Mouse (Mus musculus): ENCODE measurements around the gene Rpgrip1. TPM values are rescaled to one million over a fixed set of nuclear protein-coding genes. Genes with fewer than 3 reads are reported as not detected.

Gene Rpgrip1
- polyA plus RNA-seq, 1 experiment from 2014 or later, result 116 TPM

DNA sequence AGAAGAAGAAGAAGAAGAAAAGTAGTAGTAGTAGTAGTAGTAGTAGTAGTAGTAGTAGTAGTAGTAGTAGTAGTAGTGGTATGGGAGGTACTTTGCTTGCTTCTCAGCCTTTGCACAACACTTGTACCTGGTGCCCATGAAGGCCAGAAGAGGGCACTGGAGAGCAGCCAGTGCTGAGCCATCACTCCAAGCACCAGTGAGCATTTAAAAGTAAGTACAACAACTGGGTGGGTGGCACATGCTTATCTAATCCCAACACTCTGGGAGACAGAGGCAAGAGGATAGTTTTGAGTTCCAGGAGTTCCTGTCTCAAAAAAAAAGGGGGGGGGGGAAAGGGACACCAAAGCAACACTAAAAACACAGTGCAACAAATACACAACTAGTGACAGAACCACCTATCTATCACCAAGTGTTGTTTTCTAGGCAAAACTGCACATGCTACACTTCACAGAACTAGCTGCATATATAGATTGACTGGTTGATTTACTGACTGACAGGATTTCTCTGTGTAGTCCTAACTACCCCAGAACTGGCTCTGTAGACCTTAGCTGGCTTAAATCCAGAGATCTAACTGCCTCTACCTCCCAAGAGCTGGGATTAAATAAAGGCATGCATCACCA lies 80.3 kb downstream of the Rpgrip1 start:
- DNase-seq (ENCODE audit: low spot score), result no peak
- no peak overlapping the region for H3K4me3 ChIP-seq
- no peaks in the 10 kb centered on the region for H3K27me3 ChIP-seq (ENCODE audit: low read depth, poor library complexity, severe bottlenecking)
- peaks cover 46% of the 10 kb centered on the region for H3K36me3 ChIP-seq
- H3K9me3 ChIP-seq (replicated peaks), result no peaks in the 10 kb centered on the region
- H3K27ac ChIP-seq, result no peak overlapping the region
- peaks cover 8% of the 10 kb centered on the region; the same call in 1 of the 2 replicates for H3K4me1 ChIP-seq

- H3K27ac ChIP-seq, result 0 out of 2 replicates have a peak overlapping the region, but pooled peaks have one; percentile 99
- H3K27me3 ChIP-seq (ENCODE audit: low read depth, poor library complexity, severe bottlenecking), result no peaks in the 10 kb centered on the region
- H3K4me3 ChIP-seq, result peak overlapping the region; percentile 100
- peak; percentile 68 for DNase-seq (ENCODE audit: low spot score)
- peaks cover 22% of the 10 kb centered on the region for H3K4me1 ChIP-seq
- peaks cover 53% of the 10 kb centered on the region for H3K36me3 ChIP-seq
- no peaks in the 10 kb centered on the region for H3K9me3 ChIP-seq (replicated peaks)
- WGBS, result 10% methylated on average over 3 of the region's 3 CpGs
These were observed 85.2 kb downstream of the Rpgrip1 start for GRCm38 (mm10) chr14:52195691-52196090.

GRCm38 (mm10) chr14:52196230-52197155 lies 86.0 kb downstream of the Rpgrip1 start:
- no peaks in the 10 kb centered on the region for H3K27me3 ChIP-seq (ENCODE audit: low read depth, poor library complexity, severe bottlenecking)
- WGBS, result under 1% methylated on average over 59 of the region's 59 CpGs

GRCm38 (mm10) chr14:52197156-52197878 lies 86.8 kb downstream of the Rpgrip1 start, which contains the start of gene Supt16:
TSS of gene Supt16 (minus strand) at chr14:52197416.
- H3K36me3 ChIP-seq, result peaks cover 60% of the 10 kb centered on the region

More at GRCm38 (mm10) chr14:52196230-52197155, 86.0 kb downstream of the Rpgrip1 start:
- DNase-seq (ENCODE audit: low spot score), result peak; percentile 63
- no peaks in the 10 kb centered on the region for H3K9me3 ChIP-seq (replicated peaks)
- peaks cover 22% of the 10 kb centered on the region for H3K4me1 ChIP-seq
- peaks cover 58% of the 10 kb centered on the region for H3K36me3 ChIP-seq
- H3K27ac ChIP-seq, result peak overlapping the region; percentile 99
- H3K4me3 ChIP-seq, result peak overlapping the region; percentile 100

DNA sequence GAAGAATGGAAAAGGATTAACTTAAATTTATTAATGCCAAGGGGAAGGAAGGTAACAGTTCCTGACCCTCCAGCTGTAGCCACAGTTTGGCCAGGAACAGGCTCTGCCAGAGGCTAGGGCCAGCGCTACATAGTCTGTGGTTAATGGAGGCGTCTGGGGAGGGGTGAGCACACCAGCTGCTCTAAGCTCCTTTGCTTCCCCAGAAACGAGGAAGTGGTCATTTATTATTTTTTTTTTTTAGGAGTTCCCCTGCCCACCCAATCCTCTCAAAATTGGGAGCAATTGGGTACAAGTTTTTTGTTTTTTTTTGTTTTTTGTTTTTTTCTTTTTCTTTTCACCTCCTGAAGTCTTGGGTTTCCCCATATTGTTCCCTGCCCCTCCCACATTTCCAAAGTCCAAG lies 87.6 kb downstream of the Rpgrip1 start:
- peaks cover 60% of the 10 kb centered on the region for H3K36me3 ChIP-seq

More at GRCm38 (mm10) chr14:52197156-52197878, 86.8 kb downstream of the Rpgrip1 start, which contains the start of gene Supt16:
- WGBS, result under 1% methylated on average over 59 of the region's 59 CpGs
- no peaks in the 10 kb centered on the region for H3K27me3 ChIP-seq (ENCODE audit: low read depth, poor library complexity, severe bottlenecking)
- peaks cover 22% of the 10 kb centered on the region for H3K4me1 ChIP-seq
- H3K27ac ChIP-seq, result peak within 1 kb of the TSS; percentile 99
- DNase-seq (ENCODE audit: low spot score), result peak; percentile 91
- peak within 1 kb of the TSS; percentile 100 for H3K4me3 ChIP-seq
- H3K9me3 ChIP-seq (replicated peaks), result no peaks in the 10 kb centered on the region

DNA sequence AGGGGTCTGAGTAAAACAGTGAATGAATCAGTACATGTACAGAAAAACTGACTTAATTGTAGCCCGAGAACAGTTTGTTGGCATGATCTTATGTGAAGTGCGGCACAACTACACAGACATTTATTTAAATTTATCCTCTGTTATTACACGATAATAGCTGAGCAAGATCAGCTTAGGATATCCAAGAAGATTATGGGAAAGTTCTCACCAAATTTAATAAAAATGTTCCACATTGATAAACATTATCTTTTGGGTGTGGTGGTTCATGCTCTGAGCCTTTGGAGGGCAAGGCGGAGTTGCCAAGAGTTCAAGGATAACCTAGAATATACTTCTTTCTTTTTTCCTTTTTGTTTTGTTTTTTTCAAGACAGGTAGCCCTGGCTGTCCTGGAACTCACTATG lies 88.9 kb downstream of the Rpgrip1 start:
- no peak for DNase-seq (ENCODE audit: low spot score)
- H3K27ac ChIP-seq, result no peak overlapping the region
- peaks cover 22% of the 10 kb centered on the region for H3K4me1 ChIP-seq
- H3K9me3 ChIP-seq (replicated peaks), result no peaks in the 10 kb centered on the region
- 94% methylated on average over 4 of the region's 4 CpGs for WGBS
- peaks cover 62% of the 10 kb centered on the region for H3K36me3 ChIP-seq
- H3K27me3 ChIP-seq (ENCODE audit: low read depth, poor library complexity, severe bottlenecking), result no peaks in the 10 kb centered on the region
- H3K4me3 ChIP-seq, result no peak overlapping the region

More for the DNA sequence above, 87.6 kb downstream of the Rpgrip1 start:
- DNase-seq (ENCODE audit: low spot score), result no peak
- Histone ChIP-seq H3K9me3 (replicated peaks) (no peaks in the 10 kb centered on the region), H3K4me1 (peaks cover 22% of the 10 kb centered on the region), H3K4me3 (peak overlapping the region; percentile 100), H3K27ac (peak overlapping the region; percentile 99), H3K27me3 (ENCODE audit: low read depth, poor library complexity, severe bottlenecking) (no peaks in the 10 kb centered on the region)
- 27% methylated on average over 3 of the region's 3 CpGs for WGBS

Other genes starting within 250 kb of the Rpgrip1 start
- gene Mettl17, start 225.9 kb upstream of the Rpgrip1 start, polyA plus RNA-seq (2016; fragmentation: Nextera tagmentation; extraction: Ambion mirVana), result 48.6 and 54.1 TPM in 2 replicates
- 0.31 and 0.39 TPM in 2 replicates for gene Slc39a2, start 217.8 kb upstream of the Rpgrip1 start, polyA plus RNA-seq (2016; fragmentation: Nextera tagmentation; extraction: Ambion mirVana)
- 5.0 and 8.3 TPM in 2 replicates for gene Ndrg2, start 196.5 kb upstream of the Rpgrip1 start, polyA plus RNA-seq (2016; fragmentation: Nextera tagmentation; extraction: Ambion mirVana)
- gene Tppp2, start 192.3 kb upstream of the Rpgrip1 start, polyA plus RNA-seq (2016; fragmentation: Nextera tagmentation; extraction: Ambion mirVana), result not detected in 2 replicates
- gene Rnase13, start 187.9 kb upstream of the Rpgrip1 start, polyA plus RNA-seq (2016; fragmentation: Nextera tagmentation; extraction: Ambion mirVana), result not detected in 2 replicates
- 190 and 236 TPM in 2 replicates for gene Arhgef40, start 126.0 kb upstream of the Rpgrip1 start, polyA plus RNA-seq (2016; fragmentation: Nextera tagmentation; extraction: Ambion mirVana)
- 0.41 and 0.66 TPM in 2 replicates for gene Tmem253, start 95.0 kb upstream of the Rpgrip1 start, polyA plus RNA-seq (2016; fragmentation: Nextera tagmentation; extraction: Ambion mirVana)
- gene Zfp219, start 90.0 kb upstream of the Rpgrip1 start, polyA plus RNA-seq (2016; fragmentation: Nextera tagmentation; extraction: Ambion mirVana), result 45.6 and 51.1 TPM in 2 replicates
- not detected in 2 replicates for gene Olfr221, start 68.2 kb upstream of the Rpgrip1 start, polyA plus RNA-seq (2016; fragmentation: Nextera tagmentation; extraction: Ambion mirVana)
- gene Hnrnpc, start 6.7 kb upstream of the Rpgrip1 start, polyA plus RNA-seq (2016; fragmentation: Nextera tagmentation; extraction: Ambion mirVana), result 898 and 916 TPM in 2 replicates
- gene Supt16, start 86.7 kb downstream of the Rpgrip1 start, polyA plus RNA-seq (2016; fragmentation: Nextera tagmentation; extraction: Ambion mirVana), result 78.5 and 84.5 TPM in 2 replicates
- gene Chd8, start 147.1 kb downstream of the Rpgrip1 start, polyA plus RNA-seq (2016; fragmentation: Nextera tagmentation; extraction: Ambion mirVana), result 43.9 and 49.6 TPM in 2 replicates
- gene Tox4, start 168.4 kb downstream of the Rpgrip1 start, polyA plus RNA-seq (2016; fragmentation: Nextera tagmentation; extraction: Ambion mirVana), result 49.3 and 56.6 TPM in 2 replicates
- gene Rab2b, start 168.8 kb downstream of the Rpgrip1 start, polyA plus RNA-seq (2016; fragmentation: Nextera tagmentation; extraction: Ambion mirVana), result 20.8 and 21.8 TPM in 2 replicates
- gene Mettl3, start 194.4 kb downstream of the Rpgrip1 start, polyA plus RNA-seq (2016; fragmentation: Nextera tagmentation; extraction: Ambion mirVana), result 58.6 and 64.5 TPM in 2 replicates
- 30.8 and 36.1 TPM in 2 replicates for gene Sall2, start 218.1 kb downstream of the Rpgrip1 start, polyA plus RNA-seq (2016; fragmentation: Nextera tagmentation; extraction: Ambion mirVana)
- not detected in 2 replicates for gene Olfr1513, start 245.7 kb downstream of the Rpgrip1 start, polyA plus RNA-seq (2016; fragmentation: Nextera tagmentation; extraction: Ambion mirVana)

Data from limb, embryonic 10.5 days (tissue).